Mouse (Mus musculus): ENCODE measurements at regions not wholly inside any gene's neighbourhood (a gene's known extent, or its start where the extent isn't known, plus 50 kb on each side); places are given as distances from the start of the nearest gene placed in this dataset.

- DNase-seq (ENCODE audit: low read depth, low spot score), result no peak
These were observed 93.6 kb upstream of the Trpm1 start for GRCm38 (mm10) chr7:64060051-64060450.

DNA sequence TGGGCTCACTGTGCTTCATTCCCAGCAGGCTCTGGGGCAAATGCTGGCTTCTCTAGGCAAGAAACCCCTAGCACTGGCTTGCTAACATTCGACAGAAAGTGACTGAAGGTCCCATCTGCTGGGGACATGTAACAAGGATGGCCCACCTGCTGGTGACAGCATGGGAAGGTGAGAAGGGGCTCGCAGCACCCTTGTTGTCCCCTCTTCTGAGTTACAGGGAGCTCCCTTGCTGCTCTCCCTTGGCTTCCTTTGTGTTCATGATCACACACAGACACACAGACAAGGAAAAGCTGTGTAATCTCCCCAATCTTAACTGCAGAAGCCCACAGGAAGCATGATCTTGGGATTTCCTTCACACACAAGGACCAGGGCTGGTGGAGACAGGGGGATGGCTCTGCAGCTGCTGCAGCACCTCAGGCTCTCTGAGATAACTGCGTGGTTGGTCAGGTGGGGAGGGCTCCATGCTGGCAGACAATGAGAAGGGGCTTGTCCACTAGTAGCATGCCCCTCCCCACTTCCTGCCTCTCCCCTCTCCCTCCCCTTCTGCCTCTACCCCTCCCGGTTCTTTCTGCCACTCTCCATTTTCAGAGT is 95.3 kb upstream of the Trpm1 start:
- DNase-seq (ENCODE audit: low read depth, low spot score), result no peak

DNA sequence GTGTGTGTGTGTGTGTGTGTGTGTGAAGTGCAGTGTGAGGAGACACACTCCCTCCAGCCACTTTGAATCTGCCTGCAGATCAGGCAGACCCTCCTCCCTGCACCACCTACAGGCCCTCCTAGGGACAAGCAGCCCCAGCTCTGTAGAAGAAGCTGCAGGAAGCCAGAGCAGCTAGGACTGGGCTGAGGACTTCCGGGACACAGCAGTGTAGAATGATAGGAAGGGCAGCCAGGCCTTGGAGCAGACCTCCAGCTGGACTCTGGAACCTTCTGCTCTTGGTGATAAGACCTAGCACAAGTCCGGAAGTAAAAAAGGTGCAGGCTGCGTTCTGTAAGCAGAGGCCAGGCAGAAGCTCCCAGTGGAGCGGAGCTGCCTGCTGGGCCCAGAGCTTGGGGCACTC is 95.8 kb upstream of the Trpm1 start:
- DNase-seq (ENCODE audit: low read depth, low spot score), result no peak

- no peak for DNase-seq (ENCODE audit: low read depth, low spot score)
These were observed 97.1 kb upstream of the Trpm1 start for GRCm38 (mm10) chr7:64056498-64056897.

GRCm38 (mm10) chr7:64054996-64055395 is 98.6 kb upstream of the Trpm1 start:
- DNase-seq (ENCODE audit: low read depth, low spot score), result no peak

- DNase-seq (ENCODE audit: low read depth, low spot score), result no peak
These were observed 99.9 kb upstream of the Trpm1 start for GRCm38 (mm10) chr7:64053766-64054165.

DNA sequence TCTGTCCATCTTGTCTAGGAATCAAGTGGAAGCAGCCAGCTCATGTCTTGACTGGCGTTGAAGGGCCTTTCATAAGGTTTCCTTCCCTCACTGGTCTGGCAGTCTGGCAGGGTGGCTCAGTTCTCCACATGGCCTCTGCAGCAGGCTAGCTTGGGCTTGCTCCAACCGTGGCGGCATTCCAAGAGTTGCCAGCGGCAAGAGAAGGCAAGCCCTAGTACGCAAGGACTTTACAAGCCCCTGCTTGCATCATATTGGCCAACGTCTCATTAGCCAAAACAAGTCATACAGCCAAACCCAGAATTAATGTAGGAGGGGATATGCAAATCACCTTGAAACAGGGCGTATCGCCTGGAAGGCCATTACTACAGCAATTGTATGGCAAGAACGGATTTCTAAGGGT is 101.2 kb upstream of the Trpm1 start:
- DNase-seq (ENCODE audit: low read depth, low spot score), result no peak

DNA sequence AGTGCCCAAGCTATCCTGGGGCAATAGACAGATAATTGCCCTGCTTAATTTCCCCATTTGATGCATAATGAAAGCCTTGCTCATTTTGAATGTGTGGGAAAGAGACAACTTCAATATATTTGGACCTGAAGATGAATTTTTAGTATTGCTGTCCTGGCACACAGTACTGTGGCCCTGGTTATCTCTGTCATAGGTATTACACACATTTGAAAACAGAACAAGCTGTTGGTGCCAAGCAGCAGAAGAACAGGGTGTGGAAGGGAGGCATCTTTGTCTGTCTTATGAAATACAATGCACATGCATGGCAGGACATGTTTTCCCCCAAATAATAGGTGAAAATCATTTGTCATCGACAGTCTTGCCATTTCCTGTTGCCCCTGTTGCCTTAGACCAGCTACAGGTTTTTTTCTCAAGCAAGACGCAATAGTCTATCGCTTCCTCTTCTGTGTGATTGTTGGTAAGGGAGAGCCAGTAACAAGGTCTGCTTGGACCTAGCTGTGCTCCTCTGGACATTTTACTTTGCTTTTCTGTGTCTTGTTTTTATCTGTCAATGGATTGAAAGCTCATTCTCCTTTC is 102.7 kb upstream of the Trpm1 start:
- no peak for DNase-seq (ENCODE audit: low read depth, low spot score)

DNA sequence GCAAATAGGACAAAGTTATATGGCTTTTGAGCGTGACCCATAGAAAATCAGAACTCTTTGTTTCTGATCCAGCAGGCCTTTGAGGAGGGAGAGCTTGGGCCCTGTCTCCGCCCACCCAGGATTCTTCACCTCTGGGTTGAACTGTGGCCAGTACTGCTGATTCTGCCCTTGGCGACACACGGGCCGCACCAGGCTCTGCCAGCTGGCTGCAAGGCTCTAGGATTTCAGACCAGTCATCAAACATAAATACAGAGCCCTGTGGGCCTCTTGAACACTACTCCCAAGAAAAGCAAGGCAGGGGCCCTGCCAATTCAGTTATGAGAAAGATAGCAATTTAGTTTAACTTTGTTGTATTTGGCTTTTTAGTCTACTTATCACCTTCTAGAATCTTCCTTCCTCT is 103.4 kb upstream of the Trpm1 start:
- DNase-seq (ENCODE audit: low read depth, low spot score), result no peak

- DNase-seq (ENCODE audit: low read depth, low spot score), result no peak
These were observed 104.3 kb upstream of the Trpm1 start for GRCm38 (mm10) chr7:64049183-64049965.

- DNase-seq (ENCODE audit: low read depth, low spot score), result peak; percentile 20
These were observed 105.0 kb upstream of the Trpm1 start for GRCm38 (mm10) chr7:64048452-64049182.

GRCm38 (mm10) chr7:64047831-64048230 is 105.8 kb upstream of the Trpm1 start:
- DNase-seq (ENCODE audit: low read depth, low spot score), result no peak

DNA sequence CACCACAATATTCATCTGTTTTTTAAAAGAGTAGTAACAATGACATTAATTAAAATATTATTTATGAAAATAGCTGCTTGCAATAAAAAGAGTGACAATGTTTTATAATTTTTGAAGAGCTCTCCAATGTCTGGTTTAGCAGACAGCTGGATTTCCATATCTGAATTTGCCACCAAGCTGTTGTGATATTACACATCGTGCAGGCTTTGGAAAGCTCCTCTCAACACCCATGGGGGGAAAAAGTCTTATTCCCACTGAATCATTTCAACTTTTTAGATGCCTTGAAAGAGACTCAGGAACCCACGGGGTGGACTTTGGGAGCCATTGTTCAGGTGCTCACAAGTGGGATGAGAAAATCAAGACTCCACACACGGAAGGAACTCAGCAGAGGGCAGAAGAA is 106.6 kb upstream of the Klf13 start:
- no peak for DNase-seq (ENCODE audit: low read depth, low spot score)

DNA sequence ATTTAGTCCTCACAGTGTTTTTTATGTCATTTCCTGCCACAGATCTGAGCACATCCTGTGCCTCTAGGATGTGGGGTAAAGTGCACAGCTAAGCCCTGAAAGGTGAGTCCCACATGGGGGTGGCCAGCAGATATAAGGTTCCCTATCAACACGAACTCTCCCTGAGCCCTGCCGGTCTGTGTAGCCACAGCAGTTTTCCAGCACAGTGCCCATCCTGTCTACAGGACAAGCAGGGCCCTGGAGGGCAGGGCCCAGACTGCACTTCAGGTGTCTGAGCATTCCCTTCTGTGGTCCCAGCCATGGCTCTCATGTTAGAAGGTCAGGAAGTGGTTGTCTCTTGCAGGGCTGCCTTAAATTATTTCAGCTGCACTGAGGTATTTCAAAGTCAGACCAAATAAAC is 104.3 kb upstream of the Klf13 start:
- DNase-seq (ENCODE audit: low read depth, low spot score), result no peak

DNA sequence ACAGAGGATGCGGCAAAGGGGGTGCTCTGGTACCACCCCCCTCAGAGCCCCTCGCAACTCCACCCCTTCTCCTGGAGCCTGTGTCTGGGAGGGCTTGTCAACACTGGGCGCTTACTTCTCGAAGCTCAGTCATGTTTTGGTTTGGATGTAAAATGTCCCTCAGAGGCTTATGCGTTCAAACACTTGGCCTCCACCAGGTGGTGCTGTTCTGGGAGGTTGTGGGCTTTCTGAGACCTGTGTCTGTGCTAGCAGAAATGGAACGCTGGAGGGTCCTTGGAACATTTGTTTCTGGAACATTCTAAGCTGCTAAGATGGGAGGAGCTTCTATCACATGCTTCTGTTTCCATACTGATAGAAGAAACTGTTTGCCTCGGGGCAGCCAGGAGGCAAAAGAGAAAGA is 102.6 kb upstream of the Klf13 start:
- DNase-seq (ENCODE audit: low read depth, low spot score), result no peak

GRCm38 (mm10) chr7:64040026-64040737 is 101.5 kb upstream of the Klf13 start:
- no peak for DNase-seq (ENCODE audit: low read depth, low spot score)

DNA sequence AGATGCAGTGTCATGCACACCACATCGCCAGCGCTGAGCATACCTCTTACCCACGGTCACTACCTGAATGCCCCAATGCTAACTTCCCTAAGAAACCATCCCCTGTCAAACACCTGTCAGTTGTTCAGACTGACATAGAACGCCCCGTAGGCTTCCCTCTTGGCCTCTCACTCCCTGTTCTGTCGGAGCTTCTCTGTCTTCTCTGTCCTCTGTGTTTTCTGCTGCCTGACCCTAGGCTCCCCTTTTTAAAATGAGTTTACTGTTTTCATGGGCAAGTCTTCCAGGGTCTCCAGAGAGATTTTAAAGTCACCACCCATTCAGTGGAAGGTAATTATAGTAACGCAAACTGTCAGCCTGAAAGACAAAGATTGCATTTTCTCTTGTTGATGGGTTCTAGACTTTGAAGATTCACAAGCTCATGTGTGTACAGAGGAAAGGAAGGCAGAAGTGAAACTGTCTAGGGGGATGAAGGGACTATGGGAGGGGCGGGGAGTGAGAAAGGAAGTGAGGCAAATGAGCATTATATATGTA is 99.1 kb upstream of the Klf13 start:
- DNase-seq (ENCODE audit: low read depth, low spot score), result no peak

- no peak for DNase-seq (ENCODE audit: low read depth, low spot score)
These were observed 97.4 kb upstream of the Klf13 start for GRCm38 (mm10) chr7:64036154-64036553.

DNA sequence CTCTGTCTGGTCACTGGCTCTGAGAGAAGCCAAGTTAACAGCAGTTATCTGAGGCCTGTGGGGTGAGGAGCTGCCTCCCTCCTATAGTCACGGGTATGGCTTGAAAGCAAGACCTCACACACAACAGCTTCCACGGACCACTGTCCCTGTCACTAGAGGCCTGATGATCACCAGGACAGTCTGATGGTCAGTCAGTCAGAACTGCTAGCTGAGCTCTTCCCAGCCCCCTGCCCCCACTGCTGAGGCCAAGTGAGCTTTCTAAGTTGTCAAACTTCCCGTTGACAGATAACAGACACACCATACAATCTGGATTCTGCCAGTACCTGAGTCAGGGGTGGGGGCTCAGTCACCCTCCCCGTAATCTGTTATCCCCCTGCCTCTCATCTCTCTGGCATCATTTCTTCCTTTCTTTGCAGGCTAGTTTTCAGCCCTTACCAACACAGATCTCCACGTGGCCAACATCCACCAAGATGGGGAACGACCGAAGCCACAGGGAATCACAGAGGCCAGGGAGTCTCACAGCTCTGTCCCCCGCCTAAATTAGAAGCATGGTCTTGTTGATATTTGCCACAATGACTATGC is 96.4 kb upstream of the Klf13 start:
- no peak for DNase-seq (ENCODE audit: low read depth, low spot score)

DNA sequence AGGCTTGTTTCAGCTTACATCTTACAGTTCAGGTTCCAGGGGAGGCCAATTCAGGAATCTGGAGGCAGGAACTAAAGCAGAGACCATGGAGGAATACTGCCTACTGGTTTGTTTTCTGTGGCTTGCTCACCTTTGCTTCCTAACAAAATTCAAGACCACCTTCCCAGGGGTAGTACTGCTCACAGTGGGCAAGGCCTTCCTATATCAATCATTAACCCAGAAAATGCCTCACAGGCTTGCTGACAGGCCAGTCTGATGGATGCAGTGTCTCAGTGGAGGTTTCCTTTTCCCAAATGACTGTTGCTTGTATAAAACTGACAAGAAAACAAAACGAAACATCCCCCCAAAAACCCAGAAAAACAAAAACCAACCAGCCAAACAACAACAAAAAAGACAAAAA is 95.8 kb upstream of the Klf13 start:
- no peak for DNase-seq (ENCODE audit: low read depth, low spot score)

DNA sequence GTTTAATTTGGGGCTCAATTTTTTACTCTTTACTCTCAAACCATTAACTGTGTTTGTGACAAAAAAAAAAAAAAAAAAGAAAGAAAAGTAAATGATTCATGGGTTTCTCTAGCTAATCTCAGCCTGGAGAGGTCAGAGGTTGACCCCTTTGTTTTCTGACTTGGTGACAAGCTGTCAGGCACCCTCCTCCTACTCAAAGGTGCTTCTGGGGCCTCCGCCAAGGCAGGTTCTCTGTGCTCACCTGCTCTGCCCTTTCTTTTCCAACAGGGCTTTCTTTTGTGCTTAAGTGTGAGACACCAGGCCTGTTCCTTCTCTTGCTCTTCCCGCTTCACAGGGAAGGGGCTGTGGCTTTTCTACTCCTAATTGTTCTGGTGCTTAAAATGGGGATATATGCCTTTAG is 94.7 kb upstream of the Klf13 start:
- no peak for DNase-seq (ENCODE audit: low read depth, low spot score)
